Mouse (Mus musculus) brain, embryonic 14.5 days (tissue): Measurements from ENCODE around the gene Cluap1.

Source experiments
- CTCF ChIP-seq: fragments of 200-500 bp; IDR thresholded peaks from 2 replicates; pipeline ENCODE4 v1.5.1; 2012; ENCODE audit warnings: inconsistent platforms, mild to moderate bottlenecking, moderate library complexity, borderline replicate concordance; ENCODE audit not compliant: insufficient read depth, insufficient read length; ENCODE audit errors: extremely low read depth
- POLR2A ChIP-seq: fragments of 200-500 bp; IDR thresholded peaks from 2 replicates; pipeline ENCODE4 v1.6.1; 2012; ENCODE audit warnings: mild to moderate bottlenecking, inconsistent platforms, borderline replicate concordance; ENCODE audit not compliant: poor library complexity, insufficient read depth, insufficient read length, severe bottlenecking; ENCODE audit errors: extremely low read depth

DNA sequence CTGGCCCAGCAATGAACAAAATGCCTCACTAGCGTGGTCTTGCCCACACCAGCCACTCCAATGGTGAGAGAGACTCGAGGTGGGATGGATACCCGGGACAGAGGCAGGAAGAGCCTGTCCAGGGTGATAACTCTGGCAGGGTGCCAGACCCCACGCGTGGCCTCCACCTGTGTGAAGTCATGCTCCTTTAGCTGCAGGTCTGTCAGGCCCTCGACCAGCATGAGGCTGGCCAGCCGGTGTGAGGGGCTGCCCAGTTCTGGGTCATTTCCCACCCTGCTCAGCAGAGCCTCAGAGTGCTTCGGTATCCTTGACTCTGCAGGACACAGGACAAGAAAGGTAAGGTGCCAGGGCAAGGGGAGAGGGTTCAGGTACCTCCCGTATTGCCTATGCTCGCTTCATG lies 56.4 kb downstream of the Cluap1 start:
- no peak for TF ChIP-seq POLR2A
- no peak for TF ChIP-seq CTCF
